Mouse (Mus musculus) c-Kit-negative CD71-positive TER-119-positive erythroid progenitor cells, embryonic 14.5 days (primary cell): ENCODE results near the gene Optn.

Experiments used
- DNase-seq: peaks from one replicate; pipeline ENCODE4 v3.0.0-alpha.2; 2013; ENCODE audit warnings: low read depth, low spot score

The Optn gene

DNA sequence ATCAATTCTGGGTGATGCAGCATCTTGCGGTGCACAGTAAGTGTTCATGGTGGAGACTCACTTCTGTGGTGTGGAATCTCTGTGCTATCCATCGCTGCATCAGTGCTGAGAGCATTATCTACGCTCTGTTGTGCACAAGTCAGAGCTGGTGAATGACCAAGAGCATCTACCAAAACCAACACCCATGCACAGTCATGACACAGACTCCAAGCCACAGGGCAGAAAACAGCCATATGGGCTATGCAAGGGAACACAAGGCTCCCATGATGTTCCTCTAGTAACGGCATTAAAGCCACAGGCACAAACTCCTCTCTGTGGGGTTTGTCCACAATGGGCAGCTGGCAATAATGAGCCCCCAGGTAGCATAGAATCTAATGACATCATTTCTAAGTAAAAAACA lies 34.0 kb downstream of the Optn start:
- DNase-seq, result no peak

DNA sequence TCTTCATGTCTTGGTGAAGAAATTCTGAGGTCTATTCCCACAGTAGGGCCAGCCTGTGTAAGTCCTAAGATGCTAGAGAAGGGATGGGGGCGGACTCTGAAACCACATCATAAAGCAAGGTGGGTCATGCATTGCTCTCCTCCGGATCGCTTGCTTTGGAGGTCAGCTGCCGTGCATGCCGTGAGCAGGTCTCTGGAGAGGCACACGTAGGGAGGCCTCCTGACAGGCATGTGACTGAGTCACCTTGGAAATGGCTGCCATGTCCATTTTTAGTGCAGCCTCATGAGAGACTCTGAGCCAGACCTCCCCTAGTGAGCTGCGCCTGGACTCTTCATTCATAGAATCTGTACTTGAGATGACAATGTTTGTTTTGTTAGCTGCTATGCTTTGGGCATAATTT lies 35.8 kb downstream of the Optn start:
- no peak for DNase-seq

- DNase-seq, result no peak
These were observed 36.8 kb downstream of the Optn start for GRCm38 (mm10) chr2:5027057-5027456.

DNA sequence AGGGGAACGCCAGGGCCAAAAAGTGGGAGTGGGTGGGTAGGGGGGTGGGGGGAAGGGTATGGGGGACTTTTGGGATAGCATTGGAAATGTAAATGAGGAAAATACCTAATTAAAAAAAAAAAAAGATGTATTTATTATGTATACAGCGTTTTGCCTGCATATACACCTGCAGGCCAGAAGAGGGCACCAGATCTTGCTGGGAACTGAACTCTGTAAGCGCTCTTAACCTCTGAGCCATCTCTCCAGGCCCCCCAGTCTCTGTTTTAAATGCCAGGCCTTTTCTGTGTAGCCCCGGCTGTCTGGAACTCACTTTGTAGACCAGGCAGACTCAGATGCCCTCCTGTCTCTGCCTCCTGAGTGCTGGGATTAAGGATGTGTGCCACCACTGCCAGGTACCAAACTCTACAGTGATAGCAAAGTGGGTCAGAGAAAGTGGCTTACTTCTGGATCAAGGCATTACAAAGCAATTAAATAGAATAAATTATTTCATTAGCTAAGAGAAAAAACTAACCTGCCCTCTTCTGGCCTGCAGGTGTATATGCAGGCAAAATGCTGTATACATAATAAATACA lies 38.6 kb downstream of the Optn start:
- no peak for DNase-seq

DNA sequence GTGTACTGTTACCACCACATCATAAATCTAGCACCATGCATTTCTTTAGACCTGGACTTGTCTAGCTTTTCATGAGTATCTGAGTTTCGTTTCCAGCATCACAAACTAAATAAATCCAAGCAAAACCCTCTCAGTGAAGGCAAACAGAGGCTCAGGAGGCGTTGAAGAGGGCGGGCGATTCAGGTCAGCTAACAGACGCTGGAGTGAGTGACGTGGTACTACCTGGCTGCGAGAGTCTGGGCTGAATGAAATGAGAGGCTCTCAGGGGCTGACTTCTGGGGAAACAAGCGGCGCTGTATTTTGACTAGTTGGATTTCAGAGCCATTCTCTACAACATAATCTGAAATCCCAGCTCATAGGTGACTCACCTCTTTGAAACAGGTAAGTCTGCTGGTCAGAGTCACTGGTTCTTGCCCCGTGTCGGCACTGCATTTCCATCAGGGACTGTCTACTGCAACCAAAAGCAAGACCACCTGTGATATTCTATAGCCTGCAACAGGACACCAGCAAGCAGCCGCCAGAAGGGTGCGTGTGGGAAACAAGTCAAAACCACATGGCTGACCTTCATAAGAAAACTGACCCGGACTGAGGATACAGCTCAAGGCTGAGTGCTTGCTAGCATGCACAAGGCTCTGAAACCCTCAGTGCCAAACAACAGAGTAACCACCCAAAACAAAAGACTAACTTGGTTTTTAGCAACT lies 40.0 kb downstream of the Optn start:
- no peak for DNase-seq

DNA sequence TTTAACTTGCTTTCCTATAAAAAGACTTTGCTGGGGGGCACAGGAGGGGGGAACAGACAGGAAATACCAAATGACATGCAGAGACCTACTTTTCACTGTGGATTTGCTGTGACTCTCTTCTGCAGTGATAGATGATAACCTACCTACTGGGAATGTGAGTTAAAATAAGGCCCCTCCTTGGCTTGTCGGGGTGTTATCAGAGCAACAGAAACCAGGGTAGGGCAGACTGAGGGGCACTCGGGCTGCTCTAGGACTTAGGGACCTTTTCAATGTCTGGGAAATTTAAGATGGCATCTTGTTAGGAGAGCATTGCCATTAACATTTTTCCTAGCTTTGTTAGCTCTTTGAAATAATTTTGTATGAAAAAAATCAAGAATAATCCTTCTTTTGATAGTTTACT lies 40.6 kb downstream of the Optn start:
- DNase-seq, result no peak

GRCm38 (mm10) chr2:5019708-5020107 lies 44.1 kb downstream of the Optn start:
- DNase-seq, result no peak

DNA sequence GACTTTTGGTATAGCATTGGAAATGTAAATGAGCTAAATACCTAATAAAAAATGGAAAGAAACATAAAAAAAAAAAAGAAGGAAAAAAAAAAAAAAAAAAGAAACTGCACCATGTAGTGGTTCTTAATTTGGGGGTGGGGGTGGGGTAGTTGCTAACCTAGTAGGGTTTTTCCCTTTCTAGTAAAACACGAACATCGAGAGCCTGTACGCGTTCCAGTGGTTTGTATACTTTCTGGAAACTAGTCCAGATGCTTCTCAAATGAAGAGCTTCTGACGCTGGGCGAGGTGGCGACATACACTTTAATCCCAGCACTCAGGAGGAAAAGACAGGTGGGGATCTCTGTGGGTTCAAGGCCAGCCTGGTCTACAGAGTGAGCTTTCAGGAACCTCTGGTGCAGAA lies 46.9 kb downstream of the Optn start:
- no peak for DNase-seq

DNA sequence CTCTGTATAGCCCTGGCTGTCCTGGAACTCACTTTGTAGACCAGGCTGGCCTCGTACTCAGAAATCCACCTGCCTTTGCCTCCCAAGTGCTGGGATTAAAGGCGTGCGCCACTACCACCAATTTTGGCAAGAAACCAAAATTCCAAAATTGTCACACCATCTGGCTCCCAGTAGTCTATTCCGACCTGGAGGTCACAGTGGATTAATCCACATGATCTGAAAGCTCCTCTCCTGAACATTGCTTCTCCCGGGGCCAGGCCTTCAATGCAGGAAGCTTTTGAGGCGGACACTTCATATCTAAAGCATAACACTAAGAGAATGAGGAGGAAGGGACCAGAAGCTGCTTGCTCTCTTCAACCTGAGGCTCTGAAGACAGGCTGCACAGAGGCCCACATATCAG lies 48.3 kb downstream of the Optn start:
- DNase-seq, result no peak

GRCm38 (mm10) chr2:5014616-5015015 lies 49.2 kb downstream of the Optn start:
- DNase-seq, result no peak

- peak; percentile 95 for DNase-seq
These were observed 51.1 kb downstream of the Optn start, which contains the start of gene Mcm10 for GRCm38 (mm10) chr2:5012491-5013324. Gene Mcm10, minus strand, starts transcription at chr2:5012791.

GRCm38 (mm10) chr2:5011898-5012490 lies 51.9 kb downstream of the Optn start:
- DNase-seq, result peak; percentile 13

DNA sequence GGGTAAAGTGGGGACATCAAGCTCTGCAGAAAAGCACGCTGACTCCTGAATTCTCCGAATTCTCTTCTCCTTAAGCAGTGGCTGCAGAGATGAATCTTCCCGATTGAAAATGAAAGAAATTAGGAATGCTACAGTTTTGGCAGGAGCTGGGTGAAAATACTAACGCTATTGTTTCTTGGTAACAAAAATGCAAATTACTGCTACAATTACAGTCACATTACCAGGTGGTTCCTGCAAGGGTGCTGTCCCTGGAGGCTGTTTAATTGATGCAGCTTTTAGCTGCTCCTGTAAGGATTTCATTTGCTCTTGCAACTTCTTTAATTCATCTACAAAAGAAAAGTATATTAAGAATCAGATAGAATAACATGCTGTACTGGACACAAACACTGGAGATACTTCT lies 56.7 kb downstream of the Optn start:
- DNase-seq, result no peak

DNA sequence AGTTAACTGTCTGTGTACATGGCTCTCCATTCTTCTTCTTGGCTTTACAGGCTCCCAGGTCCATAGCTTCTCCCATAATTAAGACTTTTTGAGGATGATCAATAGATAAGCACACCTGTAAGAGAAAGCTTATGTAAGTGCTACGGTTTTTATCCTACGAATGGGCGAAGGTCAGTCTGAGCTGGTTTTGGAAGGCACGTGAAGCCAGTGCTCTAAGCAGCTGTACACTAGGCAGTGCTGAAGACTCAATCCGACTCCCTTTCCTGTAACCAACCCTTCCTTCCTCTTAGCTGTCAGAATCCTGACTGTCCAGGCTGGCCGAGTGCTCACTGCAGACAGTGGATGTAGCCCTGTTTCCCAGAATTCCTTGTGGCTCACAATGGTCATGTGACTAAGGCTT lies 62.6 kb downstream of the Optn start:
- DNase-seq, result no peak

- no peak for DNase-seq
These were observed 64.9 kb downstream of the Optn start for GRCm38 (mm10) chr2:4998905-4999304.

GRCm38 (mm10) chr2:4996421-4996824 lies 67.4 kb downstream of the Optn start:
- DNase-seq, result no peak

DNA sequence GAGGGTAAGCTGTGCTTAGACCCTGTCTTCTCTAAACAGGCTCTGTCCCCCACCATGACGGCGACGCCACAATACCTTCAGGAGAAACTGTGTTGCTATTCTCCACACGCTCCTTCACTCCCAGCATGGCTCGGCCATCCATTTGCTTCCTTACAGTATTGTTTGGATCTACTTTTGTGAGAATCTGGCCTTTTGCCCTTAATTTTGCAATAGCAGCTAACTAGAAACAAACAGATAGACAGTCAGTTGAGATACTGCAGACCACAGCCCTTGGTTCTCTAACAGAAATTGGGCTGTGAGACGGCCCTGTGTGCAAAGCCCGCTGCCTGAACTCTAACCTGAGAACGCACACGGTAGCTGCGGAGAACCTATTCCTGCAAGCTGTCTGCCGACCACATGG lies 68.2 kb downstream of the Optn start:
- DNase-seq, result no peak

DNA sequence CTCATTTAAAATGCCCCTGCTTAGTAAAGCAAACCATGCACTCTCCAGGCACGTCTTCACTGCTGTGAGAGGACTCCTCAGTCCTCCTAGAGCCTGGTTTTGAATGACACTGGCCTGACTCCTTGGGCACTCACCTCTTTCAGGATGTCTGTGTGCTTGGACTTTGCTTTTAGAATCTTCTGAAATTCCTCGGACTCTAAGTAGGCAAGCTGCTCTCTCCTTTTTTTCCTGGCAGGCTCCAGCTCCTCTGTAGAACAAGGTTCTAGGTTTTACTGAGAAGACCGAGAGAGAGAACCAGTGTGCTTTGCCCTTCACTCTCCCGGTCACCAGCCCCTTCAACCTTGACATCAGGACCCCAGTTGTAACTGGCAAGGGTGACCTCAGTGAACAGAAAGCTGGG lies 69.4 kb downstream of the Optn start:
- DNase-seq, result no peak

GRCm38 (mm10) chr2:4993584-4993983 lies 70.3 kb downstream of the Optn start:
- DNase-seq, result no peak

DNA sequence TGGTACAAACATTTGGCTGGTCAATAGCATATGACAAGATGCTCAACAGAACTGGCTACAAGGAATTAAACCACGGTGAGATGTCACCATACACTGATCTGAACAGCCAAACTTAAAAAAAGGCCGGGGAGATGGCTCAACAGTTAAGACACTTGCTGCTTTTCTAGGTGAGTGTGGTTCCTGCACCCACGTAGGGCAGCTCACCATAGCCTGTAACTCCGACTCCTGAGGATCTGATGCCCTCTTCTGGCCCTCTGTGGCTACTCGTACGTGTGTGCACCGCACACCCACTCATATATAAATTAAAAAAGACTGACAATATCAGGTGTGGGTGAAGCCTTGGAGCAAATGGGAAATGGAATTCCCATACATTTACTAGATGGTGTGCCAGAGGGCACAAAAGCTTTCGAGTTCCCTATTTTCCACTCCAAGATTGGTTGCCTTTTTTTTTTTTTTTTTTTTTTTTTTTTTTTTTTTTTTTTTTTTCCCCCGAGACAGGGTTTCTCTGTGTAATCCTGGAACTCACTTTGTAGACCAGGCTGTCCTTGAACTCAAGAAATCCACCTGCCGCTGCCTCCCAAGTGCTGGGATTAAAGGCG lies 74.9 kb downstream of the Optn start:
- no peak for DNase-seq

- DNase-seq, result no peak
These were observed 76.3 kb downstream of the Optn start for GRCm38 (mm10) chr2:4987388-4988180.
